Mouse (Mus musculus) myocyte (in vitro differentiated cells): ENCODE data around the gene 2010005H15Rik.
"Not testable (repeated sequence)": the region's sequence is repeated elsewhere in the genome, so short reads cannot be mapped to it uniquely, and the experiment has no call there.

Experiments used
- MYOG ChIP-seq, 3 experiments: IDR thresholded peaks; one replicate each; pipeline ENCODE4 v1.6.1; 2011; ENCODE audit warnings: control low read depth in 2 of 3, low read depth in 2 of 3, mild to moderate bottlenecking in 2 of 3; ENCODE audit not compliant: insufficient read length in 2 of 3, control insufficient read depth in 1 of 3, insufficient read depth in 1 of 3
- POLR2A ChIP-seq: IDR thresholded peaks from one replicate; pipeline ENCODE4 v1.6.1; 2011; ENCODE audit warnings: low read depth, mild to moderate bottlenecking, control low read depth, moderate library complexity; ENCODE audit not compliant: insufficient read length
- USF1 ChIP-seq: IDR thresholded peaks from one replicate; pipeline ENCODE4 v1.6.1; 2011; ENCODE audit warnings: low read depth, mild to moderate bottlenecking, control low read depth, moderate library complexity

GRCm38 (mm10) chr16:36183912-36184311 is 37.4 kb upstream of the 2010005H15Rik start, which contains the start of gene Gm5483:
- TF ChIP-seq POLR2A; MYOG (IDR thresholded peaks at IDR 0.05; ENCODE audit: control insufficient read depth in 1 of 3, insufficient read depth in 1 of 3, insufficient read length in 2 of 3, low read depth in 2 of 3); USF1: not testable (repeated sequence)
